Mouse (Mus musculus): Measurements from ENCODE around the gene Olfr1158. TPM values are rescaled to one million over a fixed set of nuclear protein-coding genes. Genes with fewer than 3 reads are reported as not detected.

Olfr1158 gene
- total RNA-seq (2012; rRNA removed) = not detected in 2 replicates
- not detected for polyA plus RNA-seq (2012; ENCODE audit: insufficient read depth in 1 of 2, insufficient read length in 2 of 2, low read depth in 1 of 2, low replicate concordance in 2 of 2, missing spikeins in 1 of 2)

GRCm38 (mm10) chr2:87989813-87990212, at the start of gene Olfr1158:
Gene Olfr1158 (plus strand): TSS chr2:87990113.
- TF ChIP-seq MEF2A (IDR thresholded peaks at IDR 0.05; ENCODE audit: extremely low read depth, insufficient replicate concordance, low read depth, low read length, poor library complexity, severe bottlenecking) (no peak), ZMIZ1 (IDR thresholded peaks at IDR 0.05; ENCODE audit: low read depth, low read length) (no peak), POLR2A (IDR thresholded peaks at IDR 0.05; ENCODE audit: control insufficient read depth in 1 of 2, insufficient read depth in 1 of 2, low read depth in 1 of 2, low read length in 2 of 2, poor library complexity in 1 of 2) (no peak), MAFK (IDR thresholded peaks at IDR 0.05; ENCODE audit: borderline replicate concordance, low read depth, low read length) (no peak), ELF1 (IDR thresholded peaks at IDR 0.05; ENCODE audit: low read depth, low read length) (no peak)
- no peak for DNase-seq (ENCODE audit: low read depth, low spot score)
- Histone ChIP-seq H3K79me2 (ENCODE audit: control insufficient read depth, insufficient read depth, low read length, poor library complexity) (no peaks in the 10 kb centered on the region), H3K36me3 (ENCODE audit: control insufficient read depth in 1 of 2, insufficient read depth in 2 of 2, low read length in 2 of 2) (no peaks in the 10 kb centered on the region), H3K27ac (ENCODE audit: control insufficient read depth, low read depth, low read length) (no peak within 1 kb of the TSS), H3K4me3 (ENCODE audit: control insufficient read depth in 1 of 2, insufficient read depth in 1 of 2, low read depth in 2 of 2, low read length in 2 of 2) (no peak within 1 kb of the TSS), H3K4me1 (ENCODE audit: control insufficient read depth in 1 of 2, insufficient read depth in 2 of 2, low read length in 2 of 2) (no peaks in the 10 kb centered on the region), H3K27me3 (ENCODE audit: control insufficient read depth in 1 of 2, insufficient read depth in 2 of 2, low read length in 2 of 2) (no peaks in the 10 kb centered on the region), H3K9me3 (replicated peaks; ENCODE audit: insufficient read depth, low read length) (no peaks in the 10 kb centered on the region), H3K9ac (ENCODE audit: control insufficient read depth, low read depth, low read length, poor library complexity, severe bottlenecking) (no peak within 1 kb of the TSS)

GRCm38 (mm10) chr2:87945037-87945436, 44.9 kb upstream of the Olfr1158 start, which contains the start of gene Olfr1155:
Gene Olfr1155 (minus strand): TSS chr2:87945137.
- Histone ChIP-seq H3K27ac (ENCODE audit: control insufficient read depth, low read depth, low read length) (no peak within 1 kb of the TSS), H3K9ac (ENCODE audit: control insufficient read depth, low read depth, low read length, poor library complexity, severe bottlenecking) (no peak within 1 kb of the TSS), H3K79me2 (ENCODE audit: control insufficient read depth, insufficient read depth, low read length, poor library complexity) (no peaks in the 10 kb centered on the region), H3K27me3 (ENCODE audit: control insufficient read depth in 1 of 2, insufficient read depth in 2 of 2, low read length in 2 of 2) (no peaks in the 10 kb centered on the region), H3K9me3 (replicated peaks; ENCODE audit: insufficient read depth, low read length) (no peaks in the 10 kb centered on the region), H3K36me3 (ENCODE audit: control insufficient read depth in 1 of 2, insufficient read depth in 2 of 2, low read length in 2 of 2) (no peaks in the 10 kb centered on the region), H3K4me1 (ENCODE audit: control insufficient read depth in 1 of 2, insufficient read depth in 2 of 2, low read length in 2 of 2) (no peaks in the 10 kb centered on the region), H3K4me3 (ENCODE audit: control insufficient read depth in 1 of 2, insufficient read depth in 1 of 2, low read depth in 2 of 2, low read length in 2 of 2) (no peak within 1 kb of the TSS)
- DNase-seq (ENCODE audit: low read depth, low spot score) = no peak
- TF ChIP-seq POLR2AphosphoS2 (IDR thresholded peaks at IDR 0.05; ENCODE audit: low read length) (no peak), TBP (IDR thresholded peaks at IDR 0.05; ENCODE audit: low read depth, low read length) (no peak), GATA1 (IDR thresholded peaks at IDR 0.05; ENCODE audit: low read depth, low read length) (no peak), EP300 (IDR thresholded peaks at IDR 0.05; ENCODE audit: low read depth in 1 of 2, low read length in 2 of 2) (no peak), CTCF (IDR thresholded peaks at IDR 0.05 in 2 of 3, conservative IDR thresholded peaks at IDR 0.05 in 1 of 3; ENCODE audit: control insufficient read depth in 1 of 3, insufficient read depth in 1 of 3, low read depth in 2 of 3, low read length in 3 of 3, poor library complexity in 1 of 3, severe bottlenecking in 1 of 3) (no peak), MYC (IDR thresholded peaks at IDR 0.05; ENCODE audit: low read depth, low read length) (no peak), MYB (IDR thresholded peaks at IDR 0.05; ENCODE audit: low read depth, low read length) (no peak), MAZ (IDR thresholded peaks at IDR 0.05; ENCODE audit: low read depth, low read length) (no peak), MAFK (IDR thresholded peaks at IDR 0.05; ENCODE audit: borderline replicate concordance, low read depth, low read length) (no peak), USF2 (IDR thresholded peaks at IDR 0.05; ENCODE audit: borderline replicate concordance in 1 of 2, insufficient read depth in 1 of 2, low read depth in 1 of 2, low read length in 2 of 2) (no peak), BHLHE40 (IDR thresholded peaks at IDR 0.05; ENCODE audit: borderline replicate concordance, low read depth, low read length) (no peak), GABPA (IDR thresholded peaks at IDR 0.05; ENCODE audit: low read depth, low read length) (no peak), TAL1 (IDR thresholded peaks at IDR 0.05; ENCODE audit: low read length) (no peak), MEF2A (IDR thresholded peaks at IDR 0.05; ENCODE audit: extremely low read depth, insufficient replicate concordance, low read depth, low read length, poor library complexity, severe bottlenecking) (no peak), ZC3H11A (IDR thresholded peaks at IDR 0.05; ENCODE audit: low read depth, low read length) (no peak)
